Mouse (Mus musculus): ENCODE results near the gene Sall1. TPM values are rescaled to one million over a fixed set of nuclear protein-coding genes. Genes with fewer than 3 reads are reported as not detected.

The Sall1 gene
- polyA plus RNA-seq, 1 experiment from 2014 or later = 1.1 TPM

DNA sequence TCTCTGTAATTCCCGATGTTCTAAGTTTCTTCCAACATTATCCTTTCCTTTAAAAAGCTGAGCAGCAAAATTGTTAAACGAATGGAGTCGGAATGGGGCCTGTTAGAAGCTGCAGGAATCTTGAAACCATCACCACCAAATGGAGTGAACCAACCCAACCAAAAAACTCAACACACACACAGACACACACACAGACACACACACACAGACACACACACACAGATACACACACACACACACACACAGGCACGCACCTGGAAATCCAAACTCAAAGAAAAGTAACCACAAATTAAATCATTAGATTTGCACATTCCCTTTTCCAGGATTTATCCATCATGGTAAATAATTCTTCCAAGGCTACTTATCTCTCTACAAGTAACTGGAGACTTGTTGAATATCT lies 5.0 kb downstream of the Sall1 start:
- H3K36me3 ChIP-seq = no peaks in the 10 kb centered on the region
- H3K9ac ChIP-seq = no peak overlapping the region
- no peak overlapping the region for H3K4me3 ChIP-seq (replicated peaks)
- 67% methylated on average over 4 of the region's 4 CpGs for WGBS
- no peak overlapping the region for H3K27ac ChIP-seq (replicated peaks)
- no peak for ATAC-seq (ENCODE audit: insufficient number of reproducible peaks, low FRiP score, low TSS enrichment, low read depth)
- peaks cover 79% of the 10 kb centered on the region for H3K27me3 ChIP-seq
- peaks cover 32% of the 10 kb centered on the region for H3K4me1 ChIP-seq
- H3K9me3 ChIP-seq (replicated peaks) = no peaks in the 10 kb centered on the region
- H3K4me2 ChIP-seq (replicated peaks) = no peak overlapping the region

DNA sequence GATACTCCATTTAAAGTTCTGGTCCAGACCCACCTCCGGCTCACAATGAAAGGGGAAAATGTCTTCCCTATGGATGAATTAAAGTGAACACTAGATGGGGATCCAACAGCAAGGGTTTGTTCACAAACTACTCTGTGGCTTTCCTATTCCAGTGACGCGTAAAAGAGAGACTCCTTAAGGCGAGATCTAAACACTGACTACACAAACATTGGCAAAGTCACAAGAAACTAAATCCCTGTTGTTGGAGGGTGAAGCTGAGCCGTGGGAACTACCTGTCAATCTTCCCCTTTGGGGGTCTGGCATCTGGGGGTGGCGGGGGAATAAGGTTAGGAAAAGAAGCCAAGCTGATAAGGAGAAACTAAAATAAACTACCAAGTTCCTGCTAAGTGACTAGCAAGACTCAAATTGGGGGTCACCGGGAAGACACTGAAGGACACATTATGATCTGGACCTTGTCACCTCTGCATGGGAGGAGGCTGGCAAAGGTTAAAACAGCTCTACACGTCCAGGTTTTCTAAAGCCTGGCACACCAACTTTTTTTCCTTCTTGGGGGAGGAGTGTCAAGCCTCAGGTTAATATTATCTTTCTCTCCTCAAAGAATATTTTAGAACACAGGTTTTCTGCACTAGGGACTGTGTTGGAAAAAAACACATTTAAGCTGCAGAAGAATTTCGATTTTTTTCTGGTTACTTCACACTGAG lies 6.3 kb downstream of the Sall1 start:
- no peaks in the 10 kb centered on the region for H3K9me3 ChIP-seq (replicated peaks)
- peaks cover 71% of the 10 kb centered on the region for H3K27me3 ChIP-seq
- H3K27ac ChIP-seq (replicated peaks) = no peak overlapping the region
- 14% methylated on average over 9 of the region's 9 CpGs for WGBS
- peaks cover 20% of the 10 kb centered on the region for H3K4me1 ChIP-seq
- no peaks in the 10 kb centered on the region for H3K36me3 ChIP-seq
- H3K4me3 ChIP-seq (replicated peaks) = no peak overlapping the region
- H3K4me2 ChIP-seq (replicated peaks) = no peak overlapping the region
- H3K9ac ChIP-seq = no peak overlapping the region
- no peak for ATAC-seq (ENCODE audit: insufficient number of reproducible peaks, low FRiP score, low TSS enrichment, low read depth)

DNA sequence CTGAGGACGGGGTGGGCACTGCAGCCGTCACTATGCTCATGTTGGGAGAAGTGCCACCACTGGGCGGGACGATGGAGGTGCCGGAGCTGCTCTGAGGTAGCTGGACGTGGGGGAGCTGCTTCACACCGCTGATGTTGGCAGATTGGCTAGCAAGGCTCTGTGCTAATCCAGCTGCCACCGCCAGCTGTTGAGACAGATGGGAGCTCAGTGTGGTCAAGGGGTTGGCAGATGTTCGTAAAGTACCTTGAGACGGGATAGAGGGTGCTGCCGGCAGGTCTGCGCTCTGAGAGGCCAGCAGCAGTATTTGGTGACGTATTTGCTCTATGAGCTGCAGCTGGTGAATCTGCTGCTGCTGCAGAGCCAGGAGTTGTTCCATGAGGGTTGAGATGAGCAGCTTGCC lies 11.6 kb downstream of the Sall1 start:
- Histone ChIP-seq H3K4me3 (replicated peaks) (no peak overlapping the region), H3K9me3 (replicated peaks) (no peaks in the 10 kb centered on the region), H3K36me3 (no peaks in the 10 kb centered on the region), H3K9ac (no peak overlapping the region), H3K4me2 (replicated peaks) (no peak overlapping the region), H3K4me1 (no peaks in the 10 kb centered on the region), H3K27ac (replicated peaks) (no peak overlapping the region), H3K27me3 (peaks cover 47% of the 10 kb centered on the region)
- ATAC-seq (ENCODE audit: insufficient number of reproducible peaks, low FRiP score, low TSS enrichment, low read depth) = no peak
- WGBS = 85% methylated on average over 13 of the region's 13 CpGs

DNA sequence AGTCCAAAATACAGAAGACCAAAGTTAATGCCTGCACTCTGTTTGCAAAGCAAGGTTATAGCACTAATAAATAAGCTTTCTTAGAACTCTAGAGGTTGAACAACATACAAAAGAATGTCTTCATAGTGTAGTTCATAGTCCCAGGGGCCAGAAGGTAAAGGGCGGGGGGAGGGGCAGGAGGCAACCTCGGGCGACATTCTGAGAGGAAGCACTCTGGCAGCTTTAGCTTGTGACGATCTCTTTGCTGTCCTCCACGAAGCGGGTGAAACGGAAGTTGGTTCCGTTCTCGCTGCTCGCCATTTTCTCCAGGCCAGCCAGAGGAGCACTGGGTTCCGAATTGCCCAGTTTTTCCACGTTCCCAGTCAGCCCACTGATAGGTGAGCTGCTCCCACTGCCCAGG lies 15.8 kb downstream of the Sall1 start:
- no peak overlapping the region for H3K4me2 ChIP-seq (replicated peaks)
- peaks cover 9% of the 10 kb centered on the region for H3K4me1 ChIP-seq
- H3K27me3 ChIP-seq = peaks cover 40% of the 10 kb centered on the region
- no peak overlapping the region for H3K4me3 ChIP-seq (replicated peaks)
- H3K9me3 ChIP-seq (replicated peaks) = no peaks in the 10 kb centered on the region
- no peak overlapping the region for H3K27ac ChIP-seq (replicated peaks)
- H3K9ac ChIP-seq = no peak overlapping the region
- WGBS = 59% methylated on average over 12 of the region's 12 CpGs
- no peak for ATAC-seq (ENCODE audit: insufficient number of reproducible peaks, low FRiP score, low TSS enrichment, low read depth)
- H3K36me3 ChIP-seq = no peaks in the 10 kb centered on the region

DNA sequence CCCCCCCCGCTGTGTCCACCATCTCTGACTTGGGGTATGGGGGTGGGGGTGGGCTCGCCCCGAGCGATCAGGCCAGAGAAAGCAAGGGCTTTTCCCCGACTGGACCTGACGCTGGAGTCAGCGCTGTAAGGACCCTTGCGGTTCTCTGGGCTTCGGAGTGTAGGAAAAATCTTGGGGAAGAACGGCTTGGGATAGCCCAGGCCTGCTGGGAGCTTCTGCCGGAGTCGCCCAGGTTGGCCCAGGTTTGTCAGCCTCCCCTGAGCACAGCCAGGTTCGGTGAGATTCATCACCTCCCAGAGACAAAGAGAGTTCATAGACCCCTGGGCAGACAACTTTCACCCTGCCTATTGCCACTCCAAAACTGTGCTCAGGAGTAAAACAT lies 17.8 kb downstream of the Sall1 start:
- Histone ChIP-seq H3K4me2 (replicated peaks) (peak overlapping the region; percentile 70), H3K4me1 (peaks cover 9% of the 10 kb centered on the region), H3K9me3 (replicated peaks) (no peaks in the 10 kb centered on the region), H3K27me3 (peaks cover 40% of the 10 kb centered on the region), H3K27ac (replicated peaks) (no peak overlapping the region), H3K4me3 (replicated peaks) (peak overlapping the region; percentile 37; the same call in 1 of the 2 replicates), H3K9ac (no peak overlapping the region), H3K36me3 (no peaks in the 10 kb centered on the region)
- no peak for ATAC-seq (ENCODE audit: insufficient number of reproducible peaks, low FRiP score, low TSS enrichment, low read depth)
- 25% methylated on average over 12 of the region's 13 CpGs for WGBS

DNA sequence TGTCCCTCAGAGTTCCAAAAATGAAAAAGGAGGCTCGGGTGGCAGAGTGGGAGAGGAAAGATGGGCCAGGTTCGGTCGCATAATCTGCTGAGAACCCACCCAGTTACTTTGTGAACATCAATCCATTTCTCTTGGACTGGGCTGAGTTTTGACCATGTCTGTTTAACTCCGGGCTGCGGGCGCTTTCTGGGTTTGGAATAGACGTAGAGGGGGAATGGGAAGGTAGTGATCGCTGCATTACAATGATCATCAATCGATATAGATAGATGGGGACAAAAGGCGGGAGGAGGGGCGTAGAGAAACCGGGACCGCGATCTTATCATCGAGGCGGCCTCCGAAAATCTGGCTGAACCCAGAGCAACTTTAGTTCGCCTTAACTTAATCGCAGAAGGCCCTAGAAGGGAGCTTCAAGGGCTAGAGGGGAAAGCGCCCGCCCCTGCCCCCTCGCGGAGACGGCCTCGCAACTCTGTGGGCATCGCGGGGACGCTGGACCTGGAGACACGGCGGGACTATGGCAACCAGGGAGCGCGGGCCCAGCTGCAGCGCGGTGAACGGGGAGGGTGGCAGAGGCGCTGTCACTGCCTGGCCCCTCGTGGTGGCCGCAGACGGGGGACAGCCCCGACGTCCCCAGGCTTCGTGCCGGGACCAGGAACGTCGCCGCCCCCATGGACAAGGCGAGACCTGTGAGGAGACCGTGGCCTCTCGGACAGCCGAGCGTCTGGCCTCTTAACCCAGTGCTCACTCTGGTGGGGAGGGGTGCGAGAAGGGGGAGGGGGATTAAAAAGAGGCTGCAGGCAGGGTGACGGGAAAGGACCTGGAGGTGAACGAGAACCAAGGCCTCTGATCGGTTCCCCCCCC lies 18.5 kb downstream of the Sall1 start:
- ATAC-seq (ENCODE audit: insufficient number of reproducible peaks, low FRiP score, low TSS enrichment, low read depth) = 0 out of 2 replicates have a peak, but pooled peaks have one; percentile 39
- peaks cover 40% of the 10 kb centered on the region for H3K27me3 ChIP-seq
- H3K9me3 ChIP-seq (replicated peaks) = no peaks in the 10 kb centered on the region
- H3K27ac ChIP-seq (replicated peaks) = no peak overlapping the region
- peak overlapping the region; percentile 70 for H3K4me2 ChIP-seq (replicated peaks)
- H3K4me1 ChIP-seq = peaks cover 9% of the 10 kb centered on the region
- no peak overlapping the region for H3K9ac ChIP-seq
- no peaks in the 10 kb centered on the region for H3K36me3 ChIP-seq
- 8% methylated on average over 53 of the region's 55 CpGs for WGBS
- peak overlapping the region; percentile 37 for H3K4me3 ChIP-seq (replicated peaks)

DNA sequence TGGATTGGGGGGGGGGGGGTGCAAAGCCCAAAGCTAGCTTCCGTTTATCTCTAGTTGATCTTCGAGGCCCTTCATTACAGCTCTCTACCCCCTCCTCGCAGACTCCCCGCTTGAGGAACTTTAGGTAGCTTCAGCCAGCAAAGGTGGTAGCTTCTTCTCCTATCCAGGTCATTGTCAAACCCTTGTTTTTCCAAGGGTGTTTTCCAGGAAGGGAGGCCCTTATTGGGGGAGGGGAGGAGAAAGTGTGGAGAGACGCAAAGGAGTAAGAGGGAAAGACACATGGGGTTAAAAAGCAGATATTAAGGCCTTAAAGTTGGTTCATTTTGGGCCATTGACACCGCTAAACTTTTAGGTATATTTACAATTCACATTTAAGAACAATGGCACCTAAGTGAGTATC lies 19.2 kb downstream of the Sall1 start:
- WGBS = 47% methylated on average over 6 of the region's 6 CpGs
- H3K4me2 ChIP-seq (replicated peaks) = no peak overlapping the region
- peaks cover 39% of the 10 kb centered on the region for H3K27me3 ChIP-seq

DNA sequence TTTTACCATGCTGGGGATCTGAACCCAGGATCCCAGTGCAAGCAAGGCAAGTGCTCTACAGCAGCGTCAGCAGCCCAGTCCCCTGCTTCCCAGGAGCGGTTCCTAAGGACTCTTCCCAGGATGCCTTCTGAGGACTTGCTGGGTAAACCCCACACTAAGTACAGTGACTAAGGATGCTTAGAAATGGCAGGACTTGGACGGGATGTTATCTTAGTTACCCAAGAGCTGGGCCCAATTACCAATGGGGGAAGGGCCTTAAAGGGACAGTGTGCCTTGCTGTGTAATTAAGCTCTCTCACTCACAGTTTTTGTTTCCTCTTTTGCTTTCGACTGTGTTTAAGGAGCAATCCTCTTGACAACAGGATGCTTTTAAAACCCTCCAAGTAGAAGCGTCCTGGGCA lies 22.8 kb downstream of the Sall1 start:
- H3K4me2 ChIP-seq (replicated peaks) = no peak overlapping the region
- H3K4me3 ChIP-seq (replicated peaks) = no peak overlapping the region
- WGBS = 6% methylated on average over 5 of the region's 5 CpGs
- no peaks in the 10 kb centered on the region for H3K36me3 ChIP-seq
- no peak overlapping the region for H3K27ac ChIP-seq (replicated peaks)
- no peak for ATAC-seq (ENCODE audit: insufficient number of reproducible peaks, low FRiP score, low TSS enrichment, low read depth)
- H3K4me1 ChIP-seq = peaks cover 9% of the 10 kb centered on the region
- peaks cover 24% of the 10 kb centered on the region for H3K27me3 ChIP-seq
- no peaks in the 10 kb centered on the region for H3K9me3 ChIP-seq (replicated peaks)
- no peak overlapping the region for H3K9ac ChIP-seq

More for the DNA sequence above, 19.2 kb downstream of the Sall1 start:
- H3K4me3 ChIP-seq (replicated peaks) = no peak overlapping the region
- H3K4me1 ChIP-seq = peaks cover 9% of the 10 kb centered on the region
- no peak overlapping the region for H3K9ac ChIP-seq
- H3K27ac ChIP-seq (replicated peaks) = no peak overlapping the region
- H3K36me3 ChIP-seq = no peaks in the 10 kb centered on the region
- ATAC-seq (ENCODE audit: insufficient number of reproducible peaks, low FRiP score, low TSS enrichment, low read depth) = no peak
- no peaks in the 10 kb centered on the region for H3K9me3 ChIP-seq (replicated peaks)

DNA sequence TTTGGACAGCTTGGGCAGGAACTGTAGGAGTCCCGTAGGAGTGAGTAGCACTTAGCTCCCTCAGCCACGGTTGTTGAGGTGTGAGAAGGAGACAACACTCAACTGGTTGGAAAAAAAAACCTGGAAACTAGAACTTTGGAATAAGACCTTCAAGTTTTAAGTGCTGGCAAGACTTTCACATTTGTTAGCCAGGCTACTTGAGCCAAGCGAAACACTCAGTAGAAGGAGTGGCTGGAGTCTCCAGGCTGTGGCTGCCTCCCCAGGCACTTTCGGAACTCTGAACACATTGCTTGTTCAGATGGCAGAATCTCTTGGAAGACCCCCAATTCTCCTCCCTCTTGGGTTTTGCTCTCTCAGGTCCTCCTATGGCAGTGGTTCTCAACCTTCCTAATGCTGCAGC lies 26.1 kb downstream of the Sall1 start:
- H3K4me3 ChIP-seq (replicated peaks) = no peak overlapping the region
- no peak for ATAC-seq (ENCODE audit: insufficient number of reproducible peaks, low FRiP score, low TSS enrichment, low read depth)
- H3K9me3 ChIP-seq (replicated peaks) = no peaks in the 10 kb centered on the region
- no peak overlapping the region for H3K9ac ChIP-seq
- no peaks in the 10 kb centered on the region for H3K4me1 ChIP-seq
- 69% methylated on average over 4 of the region's 4 CpGs for WGBS
- no peaks in the 10 kb centered on the region for H3K36me3 ChIP-seq
- H3K27ac ChIP-seq (replicated peaks) = no peak overlapping the region
- peaks cover 3% of the 10 kb centered on the region for H3K27me3 ChIP-seq
- no peak overlapping the region for H3K4me2 ChIP-seq (replicated peaks)

DNA sequence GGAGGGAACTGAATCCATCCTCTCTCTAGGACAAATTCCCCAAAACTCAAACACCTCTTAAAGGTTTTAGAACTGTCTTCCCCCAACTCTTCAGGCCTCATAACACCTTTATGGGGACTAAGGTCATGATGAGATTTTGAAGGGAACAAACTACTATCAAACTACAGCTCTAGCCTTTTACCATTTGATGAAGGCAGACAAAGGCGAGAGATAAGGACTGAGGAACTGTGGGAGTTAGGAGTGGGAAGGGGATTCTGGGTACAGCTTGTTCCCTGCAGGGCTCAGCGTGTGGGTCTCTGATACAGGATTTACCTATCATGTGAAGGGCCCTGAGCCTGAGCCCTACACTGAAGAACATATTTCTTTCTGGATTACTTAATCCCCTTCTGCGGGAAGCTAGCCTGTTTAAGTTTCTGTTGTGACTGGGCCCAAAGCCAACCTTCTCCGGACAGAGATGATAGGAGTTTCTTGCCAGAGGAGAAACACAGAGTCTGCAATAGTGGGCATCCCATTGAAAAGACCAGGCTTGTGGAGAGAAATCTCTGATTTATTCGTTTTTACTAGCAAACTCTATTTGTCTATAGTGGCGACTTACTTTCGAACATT lies 27.4 kb downstream of the Sall1 start:
- Histone ChIP-seq H3K4me2 (replicated peaks) (no peak overlapping the region), H3K36me3 (no peaks in the 10 kb centered on the region), H3K9me3 (replicated peaks) (no peaks in the 10 kb centered on the region), H3K9ac (no peak overlapping the region), H3K27me3 (peaks cover 4% of the 10 kb centered on the region), H3K4me1 (no peaks in the 10 kb centered on the region), H3K27ac (replicated peaks) (no peak overlapping the region), H3K4me3 (replicated peaks) (no peak overlapping the region)
- no peak for ATAC-seq (ENCODE audit: insufficient number of reproducible peaks, low FRiP score, low TSS enrichment, low read depth)
- 79% methylated on average over 7 of the region's 7 CpGs for WGBS

DNA sequence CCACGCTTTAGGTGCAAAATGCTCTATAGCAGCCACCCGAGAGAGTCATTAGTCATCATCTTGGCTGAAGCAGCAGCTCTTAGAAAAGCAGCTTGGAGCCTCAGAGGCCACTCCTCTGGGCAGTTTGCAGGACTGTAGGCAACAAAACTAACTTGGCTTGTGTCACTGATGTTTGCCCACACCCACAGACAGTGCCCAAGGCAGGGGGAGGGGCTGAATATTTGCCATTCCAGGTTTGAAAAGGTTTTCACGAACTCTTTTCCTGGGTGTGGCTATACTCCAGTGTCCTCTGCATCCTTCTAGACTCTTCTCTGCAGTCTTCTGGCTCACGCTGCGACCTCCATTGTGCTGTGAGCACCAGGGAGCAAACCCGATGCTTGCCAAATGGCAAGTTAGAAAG lies 28.4 kb downstream of the Sall1 start:
- Histone ChIP-seq H3K4me1 (no peaks in the 10 kb centered on the region), H3K27ac (replicated peaks) (no peak overlapping the region), H3K9ac (no peak overlapping the region), H3K4me3 (replicated peaks) (no peak overlapping the region), H3K27me3 (peaks cover 8% of the 10 kb centered on the region), H3K4me2 (replicated peaks) (no peak overlapping the region), H3K36me3 (no peaks in the 10 kb centered on the region), H3K9me3 (replicated peaks) (no peaks in the 10 kb centered on the region)
- WGBS = 63% methylated on average over 6 of the region's 6 CpGs
- no peak for ATAC-seq (ENCODE audit: insufficient number of reproducible peaks, low FRiP score, low TSS enrichment, low read depth)
